ENCODE assay signal across 12 mouse cellular contexts in genomic region chr19:43938355-43938754, GRCm38 (mm10). TPM values are rescaled to one million over a fixed set of nuclear protein-coding genes. Genes with fewer than 3 reads are reported as not detected.
DNase-seq lines count a peak whose midpoint lies in the region; ATAC-seq lines count a peak whose summit lies in the region.
"Had no signal": no experiment of that assay in that cellular context is flagged by ENCODE, and none has a peak within 500 bp of the region (broad histone marks: within the 10 kb centered on the region; RNA-seq: fewer than 3 reads in every experiment).

No protein-coding gene starts in this region.

- ATAC-seq in kidney, embryonic 16.5 days (ENCODE audit: low FRiP score, low TSS enrichment), result no peak
- no peak for ATAC-seq in intestine, embryonic 14.5 days (replicated peaks; ENCODE audit: low FRiP score, low TSS enrichment, low read depth)
- ATAC-seq in stomach, embryonic 14.5 days (ENCODE audit: insufficient number of reproducible peaks, insufficient read depth, low FRiP score, low read depth), result no peak
- ATAC-seq: Patski had no signal

- H3K9me3 ChIP-seq in kidney, embryonic 16.5 days (ENCODE audit: low read length), result no peaks in the 10 kb centered on the region
- no peaks in the 10 kb centered on the region for H3K9me3 ChIP-seq in intestine, embryonic 14.5 days (ENCODE audit: control insufficient read depth, low read length)
- H3K9me3 ChIP-seq in stomach, embryonic 14.5 days (ENCODE audit: control insufficient read depth, low read depth, low read length), result no peaks in the 10 kb centered on the region
- H3K9me3 ChIP-seq: neural tube, embryonic 12.5 days had no signal

- H3K4me3 ChIP-seq in kidney, embryonic 16.5 days (ENCODE audit: low read length), result no peak overlapping the region
- no peak overlapping the region for H3K4me3 ChIP-seq in intestine, embryonic 14.5 days (ENCODE audit: low read depth, low read length)
- H3K4me3 ChIP-seq in stomach, embryonic 14.5 days (ENCODE audit: low read depth, low read length), result no peak overlapping the region
- H3K4me3 ChIP-seq: neural tube, embryonic 12.5 days had no signal

- no peak overlapping the region; the same call in 1 of the 2 replicates for H3K27ac ChIP-seq in kidney, embryonic 16.5 days (ENCODE audit: low read length)
- H3K27ac ChIP-seq in intestine, embryonic 14.5 days (ENCODE audit: low read depth), result peak overlapping the region; percentile 29
- no peak overlapping the region for H3K27ac ChIP-seq in stomach, embryonic 14.5 days (ENCODE audit: low read length)
- H3K27ac ChIP-seq: macrophage; neural tube, embryonic 12.5 days had no signal

- H3K4me1 ChIP-seq in kidney, embryonic 16.5 days (ENCODE audit: insufficient read depth, low read length), result peaks cover 36% of the 10 kb centered on the region
- H3K4me1 ChIP-seq in intestine, embryonic 14.5 days (replicated peaks; ENCODE audit: control insufficient read depth, insufficient read depth, low read length), result peaks cover 19% of the 10 kb centered on the region
- H3K4me1 ChIP-seq in stomach, embryonic 14.5 days (ENCODE audit: control insufficient read depth, insufficient read depth, low read length), result peaks cover 13% of the 10 kb centered on the region

- 23% methylated on average over 11 of the region's 11 CpGs for WGBS in kidney, embryonic 16.5 days
- 11% methylated on average over 11 of the region's 11 CpGs for WGBS in intestine, embryonic 14.5 days
- 18% methylated on average over 11 of the region's 11 CpGs for WGBS in stomach, embryonic 14.5 days

- H3K36me3 ChIP-seq in kidney, embryonic 16.5 days (ENCODE audit: insufficient read depth, low read length), result no peaks in the 10 kb centered on the region
- no peaks in the 10 kb centered on the region for H3K36me3 ChIP-seq in intestine, embryonic 14.5 days (ENCODE audit: control insufficient read depth, insufficient read depth, low read length)
- H3K36me3 ChIP-seq in stomach, embryonic 14.5 days (ENCODE audit: control insufficient read depth, insufficient read depth, low read length), result no peaks in the 10 kb centered on the region
- H3K36me3 ChIP-seq: neural tube, embryonic 12.5 days had no signal

- no peaks in the 10 kb centered on the region for H3K27me3 ChIP-seq in kidney, embryonic 16.5 days (ENCODE audit: insufficient read depth, low read length)
- H3K27me3 ChIP-seq in intestine, embryonic 14.5 days (replicated peaks; ENCODE audit: control insufficient read depth, insufficient read depth, low read length), result no peaks in the 10 kb centered on the region
- no peaks in the 10 kb centered on the region for H3K27me3 ChIP-seq in stomach, embryonic 14.5 days (ENCODE audit: control insufficient read depth, insufficient read depth, low read length)
- H3K27me3 ChIP-seq: neural tube, embryonic 12.5 days; Patski had no signal

- peak overlapping the region; percentile 49 for H3K9ac ChIP-seq in kidney, embryonic 16.5 days (replicated peaks; ENCODE audit: low read length)
- no peak overlapping the region for H3K9ac ChIP-seq in intestine, embryonic 14.5 days (ENCODE audit: low read length)
- no peak overlapping the region for H3K9ac ChIP-seq in stomach, embryonic 14.5 days (replicated peaks; ENCODE audit: low read depth, low read length)
- H3K9ac ChIP-seq: neural tube, embryonic 12.5 days had no signal

- H3K4me2 ChIP-seq in kidney, embryonic 16.5 days (replicated peaks; ENCODE audit: low read depth, low read length), result peak overlapping the region; percentile 72
- peak overlapping the region; percentile 72 for H3K4me2 ChIP-seq in intestine, embryonic 14.5 days (ENCODE audit: low read length)
- peak overlapping the region; percentile 76 for H3K4me2 ChIP-seq in stomach, embryonic 14.5 days (replicated peaks; ENCODE audit: low read depth, low read length)

- peak; percentile 33 for DNase-seq in embryo, embryonic 11 days
- no peak for DNase-seq in embryo, embryonic 10.5 days (ENCODE audit: low spot score)
- DNase-seq in kidney, postnatal 36 days, result no peak
- DNase-seq in intestine, embryonic 14.5 days (ENCODE audit: low spot score), result no peak
- DNase-seq in cerebellum, adult 9-10 months, result no peak
- DNase-seq in layer of hippocampus, adult 18-20 months (ENCODE audit: low spot score in 2 of 2), result no peak
- DNase-seq: gastrocnemius, postnatal 10 days had no signal

RNA-seq across cellular contexts. Expression of gene Dnmbp, which starts 1.6 kb away (rescaled TPM):
- polyA plus RNA-seq in kidney, embryonic 16.5 days (2015; fragmentation: Nextera tagmentation; extraction: Ambion mirVana), result 25.4 and 28.6 TPM in 2 replicates
- polyA plus RNA-seq in intestine, embryonic 14.5 days (2014; fragmentation: Nextera tagmentation; extraction: Ambion mirVana), result 37.5 and 37.7 TPM in 2 replicates
- polyA plus RNA-seq in stomach, embryonic 14.5 days (2014; fragmentation: Nextera tagmentation; extraction: Ambion mirVana), result 28.0 and 30.5 TPM in 2 replicates
- 10 to 100 TPM in 1 of 2 experiments, 1 to 10 TPM in 1; 9.8 to 10.3 TPM for total RNA-seq in layer of hippocampus, adult 18-20 months (2021)

RNA-seq across cellular contexts. Expression of gene Cpn1, which starts 48.0 kb away (rescaled TPM):
- polyA plus RNA-seq in kidney, embryonic 16.5 days (2015; fragmentation: Nextera tagmentation; extraction: Ambion mirVana), result 80.6 and 81.5 TPM in 2 replicates
- polyA plus RNA-seq in intestine, embryonic 14.5 days (2014; fragmentation: Nextera tagmentation; extraction: Ambion mirVana), result 11.4 and 15.5 TPM in 2 replicates
- 46.3 and 54.7 TPM in 2 replicates for polyA plus RNA-seq in stomach, embryonic 14.5 days (2014; fragmentation: Nextera tagmentation; extraction: Ambion mirVana)
- total RNA-seq in layer of hippocampus, adult 18-20 months (2021), result under 1 TPM; 0.15 to 0.30 TPM
- total RNA-seq: gastrocnemius, postnatal 10 days had no signal
- polyA plus RNA-seq: macrophage had no signal
